Mouse (Mus musculus): ENCODE measurements around the gene Trh.

Gene Trh

GRCm38 (mm10) chr6:92222021-92222420 is 22.4 kb downstream of the Trh start:
- DNase-seq (ENCODE audit: inconsistent ontology term), result no peak

- no peak for DNase-seq (ENCODE audit: inconsistent ontology term)
Observed at GRCm38 (mm10) chr6:92221604-92222003, 22.8 kb downstream of the Trh start.

- DNase-seq (ENCODE audit: inconsistent ontology term), result no peak
Observed at GRCm38 (mm10) chr6:92219445-92219844, 25.0 kb downstream of the Trh start.

- DNase-seq (ENCODE audit: inconsistent ontology term), result peak; percentile 93
Observed at GRCm38 (mm10) chr6:92214773-92215449, 29.5 kb downstream of the Trh start, which contains the start of gene Rbsn. Rbsn (minus strand) TSS chr6:92214925.

GRCm38 (mm10) chr6:92214055-92214772 is 30.2 kb downstream of the Trh start:
- peak; percentile 47 for DNase-seq (ENCODE audit: inconsistent ontology term)

GRCm38 (mm10) chr6:92199414-92199813 is 45.0 kb downstream of the Trh start:
- peak; percentile 18 for DNase-seq (ENCODE audit: inconsistent ontology term)

All from Muller cell, postnatal 12 days (primary cell).